Mouse (Mus musculus): Measurements from ENCODE around the gene Ptprr. TPM values are rescaled to one million over a fixed set of nuclear protein-coding genes. Genes with fewer than 3 reads are reported as not detected.

Ptprr gene
- polyA plus RNA-seq, 1 experiment from 2014 or later: 6.3 TPM

- Histone ChIP-seq H3K9me3 (replicated peaks; ENCODE audit: control insufficient read depth, low read length) (no peaks in the 10 kb centered on the region), H3K27ac (ENCODE audit: low read depth, low read length) (no peak overlapping the region), H3K4me1 (ENCODE audit: control insufficient read depth, insufficient read depth, low read length) (no peaks in the 10 kb centered on the region), H3K36me3 (ENCODE audit: control insufficient read depth, insufficient read depth, low read length) (no peaks in the 10 kb centered on the region), H3K4me3 (ENCODE audit: low read depth, low read length) (no peak overlapping the region), H3K9ac (ENCODE audit: low read length) (no peak overlapping the region), H3K4me2 (ENCODE audit: low read length) (no peak overlapping the region), H3K27me3 (replicated peaks; ENCODE audit: control insufficient read depth, insufficient read depth, low read length) (no peaks in the 10 kb centered on the region)
- 64% methylated on average over 4 of the region's 4 CpGs for whole genome bisulfite sequencing
- peak; percentile 78 for DNase-seq (ENCODE audit: low spot score)
- ATAC-seq: peak; percentile 83; the same call in 1 of the 2 replicates
These were observed 90.2 kb downstream of the Ptprr start for GRCm38 (mm10) chr10:116108176-116108575.

- no peak overlapping the region for H3K4me3 ChIP-seq (ENCODE audit: low read depth, low read length)
- no peaks in the 10 kb centered on the region for H3K4me1 ChIP-seq (ENCODE audit: control insufficient read depth, insufficient read depth, low read length)
- DNase-seq (ENCODE audit: low spot score) (peak; percentile 19), ATAC-seq (no peak)
- H3K4me2 ChIP-seq (ENCODE audit: low read length): no peak overlapping the region
- H3K27me3 ChIP-seq (replicated peaks; ENCODE audit: control insufficient read depth, insufficient read depth, low read length): no peaks in the 10 kb centered on the region
- WGBS: 84% methylated on average over 1 of the region's 1 CpGs
- no peaks in the 10 kb centered on the region for H3K36me3 ChIP-seq (ENCODE audit: control insufficient read depth, insufficient read depth, low read length)
- no peak overlapping the region for H3K27ac ChIP-seq (ENCODE audit: low read depth, low read length)
- no peak overlapping the region for H3K9ac ChIP-seq (ENCODE audit: low read length)
- no peaks in the 10 kb centered on the region for H3K9me3 ChIP-seq (replicated peaks; ENCODE audit: control insufficient read depth, low read length)
These were observed 90.7 kb downstream of the Ptprr start for GRCm38 (mm10) chr10:116108730-116109129.

- 96% methylated on average over 11 of the region's 11 CpGs for WGBS
- DNase-seq (ENCODE audit: low spot score) (no peak), ATAC-seq (no peak)
- H3K27me3 ChIP-seq (replicated peaks; ENCODE audit: control insufficient read depth, insufficient read depth, low read length): no peaks in the 10 kb centered on the region
- H3K4me1 ChIP-seq (ENCODE audit: control insufficient read depth, insufficient read depth, low read length): no peaks in the 10 kb centered on the region
- no peaks in the 10 kb centered on the region for H3K9me3 ChIP-seq (replicated peaks; ENCODE audit: control insufficient read depth, low read length)
- H3K9ac ChIP-seq (ENCODE audit: low read length): no peak overlapping the region
- H3K27ac ChIP-seq (ENCODE audit: low read depth, low read length): no peak overlapping the region
- no peaks in the 10 kb centered on the region for H3K36me3 ChIP-seq (ENCODE audit: control insufficient read depth, insufficient read depth, low read length)
- H3K4me2 ChIP-seq (ENCODE audit: low read length): no peak overlapping the region
- H3K4me3 ChIP-seq (ENCODE audit: low read depth, low read length): no peak overlapping the region
These were observed 94.9 kb downstream of the Ptprr start for GRCm38 (mm10) chr10:116112868-116113267.

GRCm38 (mm10) chr10:116113867-116114474 is 96.0 kb downstream of the Ptprr start, which contains the start of gene 4933416C03Rik:
TSS of gene 4933416C03Rik (minus strand) at chr10:116113917.
- Histone ChIP-seq H3K36me3 (ENCODE audit: control insufficient read depth, insufficient read depth, low read length) (no peaks in the 10 kb centered on the region), H3K4me1 (ENCODE audit: control insufficient read depth, insufficient read depth, low read length) (no peaks in the 10 kb centered on the region), H3K9ac (ENCODE audit: low read length) (no peak within 1 kb of the TSS), H3K4me3 (ENCODE audit: low read depth, low read length) (no peak within 1 kb of the TSS), H3K4me2 (ENCODE audit: low read length) (no peak within 1 kb of the TSS), H3K27me3 (replicated peaks; ENCODE audit: control insufficient read depth, insufficient read depth, low read length) (no peaks in the 10 kb centered on the region), H3K9me3 (replicated peaks; ENCODE audit: control insufficient read depth, low read length) (no peaks in the 10 kb centered on the region), H3K27ac (ENCODE audit: low read depth, low read length) (no peak within 1 kb of the TSS)
- WGBS: 96% methylated on average over 39 of the region's 39 CpGs
- ATAC-seq: no peak
- DNase-seq (ENCODE audit: low spot score): no peak

GRCm38 (mm10) chr10:116115881-116116677 is 98.1 kb downstream of the Ptprr start:
- no peaks in the 10 kb centered on the region for H3K4me1 ChIP-seq (ENCODE audit: control insufficient read depth, insufficient read depth, low read length)
- H3K27ac ChIP-seq (ENCODE audit: low read depth, low read length): no peak overlapping the region
- no peak overlapping the region for H3K4me2 ChIP-seq (ENCODE audit: low read length)
- DNase-seq (ENCODE audit: low spot score) (no peak), ATAC-seq (no peak)
- H3K4me3 ChIP-seq (ENCODE audit: low read depth, low read length): no peak overlapping the region
- no peaks in the 10 kb centered on the region for H3K36me3 ChIP-seq (ENCODE audit: control insufficient read depth, insufficient read depth, low read length)
- H3K9me3 ChIP-seq (replicated peaks; ENCODE audit: control insufficient read depth, low read length): no peaks in the 10 kb centered on the region
- no peak overlapping the region for H3K9ac ChIP-seq (ENCODE audit: low read length)
- 82% methylated on average over 4 of the region's 4 CpGs for WGBS
- no peaks in the 10 kb centered on the region for H3K27me3 ChIP-seq (replicated peaks; ENCODE audit: control insufficient read depth, insufficient read depth, low read length)

- ATAC-seq: no peak
- 90% methylated on average over 8 of the region's 8 CpGs for WGBS
- no peaks in the 10 kb centered on the region for H3K36me3 ChIP-seq (ENCODE audit: control insufficient read depth, insufficient read depth, low read length)
- H3K4me3 ChIP-seq (ENCODE audit: low read depth, low read length): no peak overlapping the region
- H3K27ac ChIP-seq (ENCODE audit: low read depth, low read length): no peak overlapping the region
- no peak for DNase-seq (ENCODE audit: low spot score)
- no peak overlapping the region for H3K9ac ChIP-seq (ENCODE audit: low read length)
- no peaks in the 10 kb centered on the region for H3K27me3 ChIP-seq (replicated peaks; ENCODE audit: control insufficient read depth, insufficient read depth, low read length)
- no peaks in the 10 kb centered on the region for H3K4me1 ChIP-seq (ENCODE audit: control insufficient read depth, insufficient read depth, low read length)
- H3K9me3 ChIP-seq (replicated peaks; ENCODE audit: control insufficient read depth, low read length): no peaks in the 10 kb centered on the region
- no peak overlapping the region for H3K4me2 ChIP-seq (ENCODE audit: low read length)
These were observed 99.0 kb downstream of the Ptprr start for GRCm38 (mm10) chr10:116117060-116117459.

GRCm38 (mm10) chr10:116121463-116121862 is 103.5 kb downstream of the Ptprr start:
- DNase-seq (ENCODE audit: low spot score) (no peak), ATAC-seq (no peak)
- Histone ChIP-seq H3K27ac (ENCODE audit: low read depth, low read length) (no peak overlapping the region), H3K4me3 (ENCODE audit: low read depth, low read length) (no peak overlapping the region), H3K4me1 (ENCODE audit: control insufficient read depth, insufficient read depth, low read length) (no peaks in the 10 kb centered on the region), H3K27me3 (replicated peaks; ENCODE audit: control insufficient read depth, insufficient read depth, low read length) (no peaks in the 10 kb centered on the region), H3K9ac (ENCODE audit: low read length) (no peak overlapping the region), H3K4me2 (ENCODE audit: low read length) (no peak overlapping the region), H3K36me3 (ENCODE audit: control insufficient read depth, insufficient read depth, low read length) (no peaks in the 10 kb centered on the region), H3K9me3 (replicated peaks; ENCODE audit: control insufficient read depth, low read length) (no peaks in the 10 kb centered on the region)
- WGBS: 94% methylated on average over 2 of the region's 2 CpGs

GRCm38 (mm10) chr10:116123808-116124207 is 105.8 kb downstream of the Ptprr start:
- Histone ChIP-seq H3K4me1 (ENCODE audit: control insufficient read depth, insufficient read depth, low read length) (no peaks in the 10 kb centered on the region), H3K36me3 (ENCODE audit: control insufficient read depth, insufficient read depth, low read length) (no peaks in the 10 kb centered on the region), H3K4me3 (ENCODE audit: low read depth, low read length) (no peak overlapping the region), H3K4me2 (ENCODE audit: low read length) (no peak overlapping the region), H3K27ac (ENCODE audit: low read depth, low read length) (no peak overlapping the region), H3K9me3 (replicated peaks; ENCODE audit: control insufficient read depth, low read length) (no peaks in the 10 kb centered on the region), H3K9ac (ENCODE audit: low read length) (no peak overlapping the region), H3K27me3 (replicated peaks; ENCODE audit: control insufficient read depth, insufficient read depth, low read length) (no peaks in the 10 kb centered on the region)
- DNase-seq (ENCODE audit: low spot score): no peak
- WGBS: 85% methylated on average over 2 of the region's 2 CpGs
- ATAC-seq: no peak

- H3K27ac ChIP-seq (ENCODE audit: low read depth, low read length): no peak overlapping the region
- no peaks in the 10 kb centered on the region for H3K36me3 ChIP-seq (ENCODE audit: control insufficient read depth, insufficient read depth, low read length)
- H3K4me2 ChIP-seq (ENCODE audit: low read length): no peak overlapping the region
- H3K9ac ChIP-seq (ENCODE audit: low read length): no peak overlapping the region
- H3K4me1 ChIP-seq (ENCODE audit: control insufficient read depth, insufficient read depth, low read length): no peaks in the 10 kb centered on the region
- ATAC-seq (no peak), DNase-seq (ENCODE audit: low spot score) (no peak)
- H3K9me3 ChIP-seq (replicated peaks; ENCODE audit: control insufficient read depth, low read length): no peaks in the 10 kb centered on the region
- no peak overlapping the region for H3K4me3 ChIP-seq (ENCODE audit: low read depth, low read length)
- WGBS: 68% methylated on average over 5 of the region's 5 CpGs
- H3K27me3 ChIP-seq (replicated peaks; ENCODE audit: control insufficient read depth, insufficient read depth, low read length): no peaks in the 10 kb centered on the region
These were observed 107.4 kb downstream of the Ptprr start for GRCm38 (mm10) chr10:116125364-116125763.

Measured in forebrain, embryonic 14.5 days (tissue).